Mouse (Mus musculus) liver, adult 2 months (tissue): ENCODE results near the gene Oprm1. TPM values are rescaled to one million over a fixed set of nuclear protein-coding genes. Genes with fewer than 3 reads are reported as not detected.
A peak's percentile ranks its signal among the peaks of the same experiment; 100 is the strongest.

ENCODE experiments used
- DNase-seq: peaks from one replicate; pipeline ENCODE4 v3.0.0-alpha.2; 2011; ENCODE audit warnings: low read depth, low spot score; ENCODE audit errors: extremely low read depth
- H3K27ac ChIP-seq: fragments of 200-500 bp; replicated peaks from 2 replicates; pipeline ENCODE4 v1.5.1; 2012; ENCODE audit warnings: low read depth, mild to moderate bottlenecking, control low read depth, inconsistent platforms, low read length; ENCODE audit not compliant: insufficient read depth
- H3K27me3 ChIP-seq: fragments of 200-500 bp; 2 replicates; pipeline ENCODE4 v1.6.1; 2012; ENCODE audit warnings: mild to moderate bottlenecking, moderate library complexity, low read length, inconsistent platforms; ENCODE audit not compliant: control insufficient read depth, insufficient read depth
- H3K36me3 ChIP-seq: fragments of 200-500 bp; 2 replicates; pipeline ENCODE4 v1.6.1; 2012; ENCODE audit warnings: low read length, inconsistent platforms; ENCODE audit not compliant: control insufficient read depth, insufficient read depth
- H3K4me1 ChIP-seq: fragments of 200-500 bp; 2 replicates; pipeline ENCODE4 v1.6.1; 2011; ENCODE audit warnings: low read length; ENCODE audit not compliant: control insufficient read depth, insufficient read depth
- H3K4me3 ChIP-seq: fragments of 200-500 bp; 2 replicates; pipeline ENCODE4 v1.5.1; 2011; ENCODE audit warnings: low read depth, mild to moderate bottlenecking, control low read depth, low read length, moderate library complexity; ENCODE audit not compliant: insufficient read depth
- H3K79me2 ChIP-seq: fragments of 200-500 bp; 2 replicates; pipeline ENCODE4 v1.6.1; 2012; ENCODE audit warnings: inconsistent platforms, mild to moderate bottlenecking, low read length, moderate library complexity; ENCODE audit not compliant: control insufficient read depth, insufficient read depth
- H3K9ac ChIP-seq: fragments of 200-500 bp; 2 replicates; pipeline ENCODE4 v1.6.1; 2012; ENCODE audit warnings: low read depth, mild to moderate bottlenecking, control low read depth, inconsistent platforms, low read length
- CTCF ChIP-seq: fragments of 200-500 bp; IDR thresholded peaks from 2 replicates; pipeline ENCODE4 v1.5.1; 2011; ENCODE audit warnings: low read depth, low read length, control low read depth
- POLR2A ChIP-seq: fragments of 200-500 bp; IDR thresholded peaks from 2 replicates; pipeline ENCODE4 v1.6.1; 2011; ENCODE audit warnings: low read length, control low read depth; ENCODE audit not compliant: insufficient read depth; ENCODE audit errors: extremely low read depth
- WGBS: fragments of 180-500 bp; shearing (Covaris S2); methylation state at CpG from one replicate; pipeline ENCODE4 v1.1.7; 2018; 5-methylcytosine and 5-hydroxymethylcytosine counted together
- polyA plus RNA-seq: library from polyadenylated mRNA; depleted of rRNA; stranded (reverse); fragments of >200 nt; gene quantifications from 2 replicates; pipeline ENCODE4 v1.2.3, GENCODE M21; 2012
- total RNA-seq: library from RNA; depleted of rRNA; stranded (reverse); fragments of >200 nt; gene quantifications from 2 replicates; pipeline ENCODE4 v1.2.3, GENCODE M21; 2014

Gene Oprm1
- total and polyA plus RNA-seq, 2 experiments = not detected

GRCm38 (mm10) chr10:7062993-7063392, 304.7 kb downstream of the Oprm1 start:
- H3K9ac ChIP-seq = no peak overlapping the region
- H3K4me1 ChIP-seq = no peaks in the 10 kb centered on the region
- 86% methylated on average over 7 of the region's 7 CpGs for WGBS
- no peak overlapping the region for H3K27ac ChIP-seq
- TF ChIP-seq CTCF = no peak
- no peak for TF ChIP-seq POLR2A
- H3K27me3 ChIP-seq = no peaks in the 10 kb centered on the region
- H3K36me3 ChIP-seq = no peaks in the 10 kb centered on the region
- DNase-seq = peak; percentile 33
- H3K79me2 ChIP-seq = no peaks in the 10 kb centered on the region
- H3K4me3 ChIP-seq = no peak overlapping the region

- DNase-seq = peak; percentile 17
- Histone ChIP-seq H3K9ac (no peak overlapping the region), H3K27ac (no peak overlapping the region), H3K79me2 (no peaks in the 10 kb centered on the region), H3K36me3 (no peaks in the 10 kb centered on the region), H3K4me1 (no peaks in the 10 kb centered on the region), H3K4me3 (no peak overlapping the region), H3K27me3 (no peaks in the 10 kb centered on the region)
- no peak for TF ChIP-seq POLR2A
- no peak for TF ChIP-seq CTCF
- WGBS = 82% methylated on average over 9 of the region's 9 CpGs
Observed at GRCm38 (mm10) chr10:7063752-7064457, 305.6 kb downstream of the Oprm1 start.

GRCm38 (mm10) chr10:7068608-7069007, 310.3 kb downstream of the Oprm1 start:
- H3K27ac ChIP-seq = no peak overlapping the region
- H3K79me2 ChIP-seq = no peaks in the 10 kb centered on the region
- H3K4me1 ChIP-seq = no peaks in the 10 kb centered on the region
- WGBS = 62% methylated on average over 12 of the region's 12 CpGs
- no peaks in the 10 kb centered on the region for H3K27me3 ChIP-seq
- no peak overlapping the region for H3K9ac ChIP-seq
- no peaks in the 10 kb centered on the region for H3K36me3 ChIP-seq
- peak; percentile 38 for DNase-seq
- no peak overlapping the region for H3K4me3 ChIP-seq
- no peak for TF ChIP-seq POLR2A
- TF ChIP-seq CTCF = no peak

GRCm38 (mm10) chr10:7069090-7069489, 310.8 kb downstream of the Oprm1 start:
- TF ChIP-seq CTCF (no peak), POLR2A (no peak)
- no peaks in the 10 kb centered on the region for H3K36me3 ChIP-seq
- 88% methylated on average over 2 of the region's 2 CpGs for WGBS
- no peaks in the 10 kb centered on the region for H3K27me3 ChIP-seq
- no peak overlapping the region for H3K4me3 ChIP-seq
- H3K27ac ChIP-seq = no peak overlapping the region
- no peak overlapping the region for H3K9ac ChIP-seq
- no peaks in the 10 kb centered on the region for H3K79me2 ChIP-seq
- no peaks in the 10 kb centered on the region for H3K4me1 ChIP-seq
- no peak for DNase-seq

- no peak overlapping the region for H3K9ac ChIP-seq
- no peaks in the 10 kb centered on the region for H3K36me3 ChIP-seq
- WGBS = 59% methylated on average over 8 of the region's 8 CpGs
- no peak overlapping the region for H3K27ac ChIP-seq
- no peak for DNase-seq
- no peak for TF ChIP-seq POLR2A
- TF ChIP-seq CTCF = no peak
- no peaks in the 10 kb centered on the region for H3K4me1 ChIP-seq
- no peak overlapping the region for H3K4me3 ChIP-seq
- H3K79me2 ChIP-seq = no peaks in the 10 kb centered on the region
- H3K27me3 ChIP-seq = no peaks in the 10 kb centered on the region
Observed at GRCm38 (mm10) chr10:7070100-7070835, 312.0 kb downstream of the Oprm1 start.

GRCm38 (mm10) chr10:7070924-7071323, 312.6 kb downstream of the Oprm1 start:
- TF ChIP-seq POLR2A (no peak), CTCF (no peak)
- WGBS = 83% methylated on average over 5 of the region's 5 CpGs
- Histone ChIP-seq H3K27ac (no peak overlapping the region), H3K4me1 (no peaks in the 10 kb centered on the region), H3K36me3 (no peaks in the 10 kb centered on the region), H3K27me3 (no peaks in the 10 kb centered on the region), H3K9ac (no peak overlapping the region), H3K79me2 (no peaks in the 10 kb centered on the region), H3K4me3 (no peak overlapping the region)
- no peak for DNase-seq
